Mouse (Mus musculus) bone marrow, adult 2 months (tissue): Measurements from ENCODE around the gene Chrnb4.

Experiments used
- CTCF ChIP-seq: fragments of 200-500 bp; IDR thresholded peaks from 2 replicates; pipeline ENCODE4 v1.5.1; 2011; ENCODE audit warnings: low read length, control low read depth; ENCODE audit not compliant: control insufficient read depth, insufficient read depth
- POLR2A ChIP-seq: fragments of 200-500 bp; IDR thresholded peaks from 2 replicates; pipeline ENCODE4 v1.6.1; 2011; ENCODE audit warnings: low read depth, mild to moderate bottlenecking, control low read depth, low read length, borderline replicate concordance; ENCODE audit not compliant: control insufficient read depth

DNA sequence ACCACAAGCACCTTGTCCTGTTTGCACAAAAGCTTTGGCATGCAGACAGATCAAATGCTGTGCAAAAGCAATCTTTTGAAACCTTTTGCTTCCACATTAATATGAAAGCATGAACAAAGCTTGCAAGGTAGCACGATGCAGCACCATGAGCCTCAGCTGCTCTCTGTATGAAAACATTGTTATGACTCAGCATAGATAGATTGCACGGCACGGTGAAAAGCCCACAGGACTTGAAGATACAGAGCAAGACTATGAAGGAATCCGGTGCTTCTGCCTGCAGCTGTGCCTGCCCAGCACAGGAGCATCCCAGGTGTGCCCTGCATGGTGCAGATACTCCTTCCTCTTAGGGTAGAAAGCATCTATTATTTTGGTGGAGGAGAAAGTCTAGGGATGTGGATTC, 45.0 kb downstream of the Chrnb4 start:
- TF ChIP-seq CTCF (no peak), POLR2A (no peak)
